In the genomic region with DNA sequence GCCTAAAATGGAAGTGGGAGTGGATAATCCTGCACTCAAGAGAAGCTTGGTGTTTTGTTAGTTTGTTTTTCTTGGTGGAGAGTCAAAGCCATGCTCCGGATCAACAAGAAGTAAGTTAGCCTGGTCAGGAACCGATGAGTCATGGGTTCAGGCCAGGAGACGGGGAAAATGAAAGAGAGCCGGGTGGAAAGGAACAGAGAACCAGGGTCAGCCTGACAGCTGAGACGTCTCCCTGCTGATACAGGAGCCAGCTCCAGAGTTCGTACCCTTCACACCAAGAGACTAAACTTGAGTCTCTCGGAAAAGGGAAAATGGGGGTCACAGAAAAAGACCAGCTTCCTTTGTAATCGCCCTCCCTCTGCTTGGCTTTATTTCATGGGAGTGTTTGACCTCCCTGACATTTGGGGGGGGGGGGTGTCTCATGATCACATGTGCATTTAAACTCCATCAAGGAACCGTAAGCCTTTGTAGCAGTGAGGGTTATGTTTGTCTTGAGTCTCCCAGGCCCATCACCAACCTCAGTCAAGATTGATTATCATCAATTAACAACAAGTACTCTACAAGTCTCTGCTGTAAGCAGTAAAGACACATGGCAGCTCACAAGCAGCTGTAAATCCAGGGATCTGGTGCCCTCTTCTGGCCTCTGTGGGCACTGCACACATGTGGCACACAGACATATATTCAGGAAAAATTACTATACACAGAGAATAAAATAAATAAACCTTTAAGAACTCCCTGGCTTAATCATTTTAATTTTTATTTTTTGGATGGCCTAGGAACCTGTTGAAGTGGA, we compare ENCODE assay signal across 9 mouse cellular contexts. TPM values are rescaled to one million over a fixed set of nuclear protein-coding genes. Genes with fewer than 3 reads are reported as not detected.
DNase-seq lines count a peak whose midpoint lies in the region; ATAC-seq lines count a peak whose summit lies in the region.
"Had no signal": no experiment of that assay in that cellular context is flagged by ENCODE, and none has a peak within 500 bp of the region (broad histone marks: within the 10 kb centered on the region; RNA-seq: fewer than 3 reads in every experiment).

No protein-coding gene starts in this region.

- ATAC-seq in forebrain, embryonic 13.5 days: peak; percentile 50
- no peak for ATAC-seq in forebrain, embryonic 16.5 days

- 86% methylated on average over 9 of the region's 9 CpGs for WGBS in forebrain, embryonic 13.5 days
- WGBS in forebrain, embryonic 16.5 days: 85% methylated on average over 9 of the region's 9 CpGs

- no peak overlapping the region for H3K4me3 ChIP-seq in forebrain, embryonic 13.5 days
- no peak overlapping the region for H3K4me3 ChIP-seq in forebrain, embryonic 16.5 days (replicated peaks; ENCODE audit: low read length)
- H3K4me3 ChIP-seq: embryonic facial prominence, embryonic 12.5 days had no signal

- peak; percentile 80 for DNase-seq in ES-CJ7 (ENCODE audit: low read depth, low spot score)
- peak; percentile 88 to 90 for DNase-seq in cerebellum, postnatal 10 days
- DNase-seq in heart, adult 9 months (ENCODE audit: low spot score in 2 of 2): peak; percentile 64 to 66
- DNase-seq in kidney, postnatal 14 days: peak; percentile 66
- peak; percentile 60 to 74 for DNase-seq in lung, postnatal 4 days
- peak; percentile 82 for DNase-seq in splenic B cell, adult 2 months (ENCODE audit: low read depth, low spot score)

- H3K27ac ChIP-seq in forebrain, embryonic 13.5 days: no peak overlapping the region
- H3K27ac ChIP-seq in forebrain, embryonic 16.5 days (ENCODE audit: low read length): no peak overlapping the region
- H3K27ac ChIP-seq: embryonic facial prominence, embryonic 12.5 days had no signal

- 0 out of 2 replicates have a peak, but pooled peaks cover 11% of the 10 kb centered on the region for H3K4me1 ChIP-seq in forebrain, embryonic 13.5 days
- H3K4me1 ChIP-seq in forebrain, embryonic 16.5 days (replicated peaks; ENCODE audit: control insufficient read depth, insufficient read depth, low read length): peaks cover 4% of the 10 kb centered on the region
- H3K4me1 ChIP-seq: embryonic facial prominence, embryonic 12.5 days had no signal

- H3K27me3 ChIP-seq in forebrain, embryonic 13.5 days: no peaks in the 10 kb centered on the region
- H3K27me3 ChIP-seq in forebrain, embryonic 16.5 days (replicated peaks; ENCODE audit: control insufficient read depth, insufficient read depth, low read length): no peaks in the 10 kb centered on the region
- no peaks in the 10 kb centered on the region; the same call in 1 of the 2 replicates for H3K27me3 ChIP-seq in splenic B cell, adult 2 months (ENCODE audit: control insufficient read depth, insufficient read depth, low read length, poor library complexity, severe bottlenecking)
- H3K27me3 ChIP-seq: embryonic facial prominence, embryonic 12.5 days had no signal

- no peak overlapping the region for H3K9ac ChIP-seq in forebrain, embryonic 13.5 days
- no peak overlapping the region for H3K9ac ChIP-seq in forebrain, embryonic 16.5 days (replicated peaks; ENCODE audit: low read depth, low read length)
- H3K9ac ChIP-seq: embryonic facial prominence, embryonic 12.5 days had no signal

- H3K4me2 ChIP-seq in forebrain, embryonic 13.5 days: no peak overlapping the region
- H3K4me2 ChIP-seq in forebrain, embryonic 16.5 days (ENCODE audit: low read length): no peak overlapping the region
- H3K4me2 ChIP-seq: embryonic facial prominence, embryonic 12.5 days had no signal

- no peaks in the 10 kb centered on the region for H3K36me3 ChIP-seq in forebrain, embryonic 13.5 days (ENCODE audit: poor library complexity, severe bottlenecking)
- no peaks in the 10 kb centered on the region for H3K36me3 ChIP-seq in forebrain, embryonic 16.5 days (ENCODE audit: control insufficient read depth, insufficient read depth)
- H3K36me3 ChIP-seq in splenic B cell, adult 2 months (ENCODE audit: control insufficient read depth, insufficient read depth, low read length, poor library complexity, severe bottlenecking): no peaks in the 10 kb centered on the region
- H3K36me3 ChIP-seq: embryonic facial prominence, embryonic 12.5 days had no signal

- no peaks in the 10 kb centered on the region; the same call in 1 of the 2 replicates for H3K9me3 ChIP-seq in forebrain, embryonic 13.5 days (replicated peaks)
- no peaks in the 10 kb centered on the region for H3K9me3 ChIP-seq in forebrain, embryonic 16.5 days (ENCODE audit: control insufficient read depth, low read length)

RNA-seq across cellular contexts. Expression of gene Cenpf, which starts 59.7 kb away (rescaled TPM):
- 119 and 123 TPM in 2 replicates for polyA plus RNA-seq in forebrain, embryonic 13.5 days (2015; fragmentation: Nextera tagmentation; extraction: Ambion mirVana)
- polyA plus RNA-seq in forebrain, embryonic 16.5 days (2015; fragmentation: Nextera tagmentation; extraction: Ambion mirVana): 37.9 and 47.8 TPM in 2 replicates
